Mouse (Mus musculus) limb, embryonic 15.5 days (tissue): ENCODE data around the gene Nf1. TPM values are rescaled to one million over a fixed set of nuclear protein-coding genes. Genes with fewer than 3 reads are reported as not detected.

Source experiments
- ATAC-seq: fragments of 200-750 bp; cut with Nextera tagmentation; 2 replicates; pipeline ENCODE4 v1.8.0; 2017; ENCODE audit warnings: low read depth, moderate TSS enrichment; ENCODE audit not compliant: insufficient number of reproducible peaks, low FRiP score, low TSS enrichment
- H3K27ac ChIP-seq: fragments of 300-500 bp; sonication (generic); 2 replicates; pipeline ENCODE4 v1.5.1; 2015; ENCODE audit warnings: moderate library complexity, mild to moderate bottlenecking, inconsistent platforms
- H3K27me3 ChIP-seq: fragments of 300-500 bp; sonication (generic); 2 replicates; pipeline ENCODE4 v1.6.1; 2015; ENCODE audit warnings: inconsistent platforms
- H3K36me3 ChIP-seq: fragments of 300-500 bp; sonication (generic); 2 replicates; pipeline ENCODE4 v1.6.1; 2015; ENCODE audit warnings: inconsistent platforms
- H3K4me1 ChIP-seq: fragments of 300-500 bp; sonication (generic); 2 replicates; pipeline ENCODE4 v1.6.1; 2015; ENCODE audit warnings: inconsistent platforms
- H3K4me2 ChIP-seq: fragments of 300-500 bp; sonication (generic); 2 replicates; pipeline ENCODE4 v1.6.1; 2015; ENCODE audit warnings: mild to moderate bottlenecking, inconsistent platforms
- H3K4me3 ChIP-seq: fragments of 300-500 bp; sonication (generic); 2 replicates; pipeline ENCODE4 v1.5.1; 2015; ENCODE audit warnings: mild to moderate bottlenecking, inconsistent platforms
- H3K9ac ChIP-seq: fragments of 300-500 bp; sonication (generic); 2 replicates; pipeline ENCODE4 v1.6.1; 2015; ENCODE audit warnings: inconsistent platforms
- H3K9me3 ChIP-seq: fragments of 300-500 bp; sonication (generic); 2 replicates; pipeline ENCODE4 v1.6.1; 2016; ENCODE audit warnings: inconsistent platforms
- WGBS: fragments of 180-500 bp; shearing (Covaris S2); methylation state at CpG from one replicate; pipeline ENCODE4 v1.1.7; 2015; 5-methylcytosine and 5-hydroxymethylcytosine counted together
- polyA plus RNA-seq: library from polyadenylated mRNA; unstranded; fragments of >200 nt; fragmentation: Nextera tagmentation; extraction: Ambion mirVana; gene quantifications from 2 replicates; pipeline ENCODE4 v1.2.1, GENCODE M21; 2015

Nf1 gene
- polyA plus RNA-seq, 1 experiment from 2014 or later = 5.2 TPM

GRCm38 (mm10) chr11:79305697-79306340 lies 33.7 kb upstream of the Nf1 start:
- H3K27ac ChIP-seq = peak overlapping the region; percentile 79
- no peak overlapping the region for H3K4me3 ChIP-seq
- no peak overlapping the region for H3K4me2 ChIP-seq
- no peaks in the 10 kb centered on the region for H3K9me3 ChIP-seq
- H3K36me3 ChIP-seq = no peaks in the 10 kb centered on the region
- no peak for ATAC-seq
- WGBS = 53% methylated on average over 9 of the region's 9 CpGs
- no peak overlapping the region for H3K9ac ChIP-seq
- H3K4me1 ChIP-seq = peaks cover 20% of the 10 kb centered on the region
- no peaks in the 10 kb centered on the region for H3K27me3 ChIP-seq

- no peaks in the 10 kb centered on the region for H3K9me3 ChIP-seq
- H3K4me3 ChIP-seq = no peak overlapping the region
- no peaks in the 10 kb centered on the region for H3K27me3 ChIP-seq
- H3K36me3 ChIP-seq = no peaks in the 10 kb centered on the region
- peak overlapping the region; percentile 79 for H3K27ac ChIP-seq
- no peak overlapping the region for H3K9ac ChIP-seq
- ATAC-seq = peak; percentile 61; the same call in 1 of the 2 replicates
- peak overlapping the region; percentile 1; the same call in 1 of the 2 replicates for H3K4me2 ChIP-seq
- peaks cover 20% of the 10 kb centered on the region for H3K4me1 ChIP-seq
- 26% methylated on average over 7 of the region's 7 CpGs for WGBS
Measured at GRCm38 (mm10) chr11:79306510-79306909, 33.0 kb upstream of the Nf1 start.

- Histone ChIP-seq H3K4me3 (no peak overlapping the region), H3K36me3 (no peaks in the 10 kb centered on the region), H3K4me2 (peak overlapping the region; percentile 1; the same call in 1 of the 2 replicates), H3K9me3 (no peaks in the 10 kb centered on the region), H3K9ac (no peak overlapping the region), H3K27me3 (no peaks in the 10 kb centered on the region), H3K4me1 (peaks cover 20% of the 10 kb centered on the region), H3K27ac (peak overlapping the region; percentile 79)
- ATAC-seq = no peak
- WGBS = 24% methylated on average over 10 of the region's 10 CpGs
Measured at GRCm38 (mm10) chr11:79306996-79307395, 32.5 kb upstream of the Nf1 start.

- H3K4me2 ChIP-seq = no peak overlapping the region
Measured at GRCm38 (mm10) chr11:79307560-79308200, 31.8 kb upstream of the Nf1 start.

GRCm38 (mm10) chr11:79310467-79310866 lies 29.0 kb upstream of the Nf1 start:
- Histone ChIP-seq H3K9ac (no peak overlapping the region), H3K4me2 (no peak overlapping the region), H3K9me3 (no peaks in the 10 kb centered on the region), H3K4me1 (peaks cover 18% of the 10 kb centered on the region), H3K27ac (no peak overlapping the region), H3K27me3 (no peaks in the 10 kb centered on the region), H3K4me3 (no peak overlapping the region), H3K36me3 (no peaks in the 10 kb centered on the region)
- ATAC-seq = no peak
- WGBS = 77% methylated on average over 5 of the region's 5 CpGs

More at GRCm38 (mm10) chr11:79307560-79308200, 31.8 kb upstream of the Nf1 start:
- 66% methylated on average over 9 of the region's 9 CpGs for WGBS
- Histone ChIP-seq H3K27me3 (no peaks in the 10 kb centered on the region), H3K9ac (no peak overlapping the region), H3K9me3 (no peaks in the 10 kb centered on the region), H3K4me3 (no peak overlapping the region), H3K4me1 (peaks cover 20% of the 10 kb centered on the region), H3K27ac (peak overlapping the region; percentile 79), H3K36me3 (no peaks in the 10 kb centered on the region)
- no peak for ATAC-seq

GRCm38 (mm10) chr11:79316807-79317345 lies 22.6 kb upstream of the Nf1 start:
- H3K27me3 ChIP-seq = no peaks in the 10 kb centered on the region
- H3K4me3 ChIP-seq = no peak overlapping the region
- no peak for ATAC-seq
- peaks cover 20% of the 10 kb centered on the region for H3K4me1 ChIP-seq
- no peak overlapping the region for H3K9ac ChIP-seq
- 68% methylated on average over 8 of the region's 8 CpGs for WGBS
- no peaks in the 10 kb centered on the region for H3K36me3 ChIP-seq
- peak overlapping the region; percentile 35 for H3K27ac ChIP-seq
- no peaks in the 10 kb centered on the region for H3K9me3 ChIP-seq
- H3K4me2 ChIP-seq = no peak overlapping the region

GRCm38 (mm10) chr11:79319807-79320206 lies 19.7 kb upstream of the Nf1 start:
- ATAC-seq = no peak

GRCm38 (mm10) chr11:79323985-79324685 lies 15.4 kb upstream of the Nf1 start:
- 0 out of 2 replicates have a peak, but pooled peaks cover 3% of the 10 kb centered on the region for H3K4me1 ChIP-seq
- no peak for ATAC-seq
- no peaks in the 10 kb centered on the region for H3K36me3 ChIP-seq
- H3K27me3 ChIP-seq = no peaks in the 10 kb centered on the region
- H3K9ac ChIP-seq = no peak overlapping the region
- peak overlapping the region; percentile 47 for H3K27ac ChIP-seq
- no peaks in the 10 kb centered on the region for H3K9me3 ChIP-seq
- no peak overlapping the region for H3K4me2 ChIP-seq
- 48% methylated on average over 12 of the region's 12 CpGs for WGBS
- H3K4me3 ChIP-seq = no peak overlapping the region

More at GRCm38 (mm10) chr11:79319807-79320206, 19.7 kb upstream of the Nf1 start:
- H3K27me3 ChIP-seq = no peaks in the 10 kb centered on the region
- H3K4me1 ChIP-seq = peaks cover 23% of the 10 kb centered on the region
- no peak overlapping the region for H3K27ac ChIP-seq
- H3K9ac ChIP-seq = no peak overlapping the region
- H3K36me3 ChIP-seq = no peaks in the 10 kb centered on the region
- no peak overlapping the region for H3K4me3 ChIP-seq
- 80% methylated on average over 7 of the region's 7 CpGs for WGBS
- no peaks in the 10 kb centered on the region for H3K9me3 ChIP-seq
- H3K4me2 ChIP-seq = no peak overlapping the region

- Histone ChIP-seq H3K4me1 (0 out of 2 replicates have a peak, but pooled peaks cover 3% of the 10 kb centered on the region), H3K27me3 (no peaks in the 10 kb centered on the region), H3K36me3 (no peaks in the 10 kb centered on the region), H3K4me2 (no peak overlapping the region), H3K4me3 (no peak overlapping the region), H3K9ac (no peak overlapping the region), H3K9me3 (no peaks in the 10 kb centered on the region), H3K27ac (no peak overlapping the region)
- no peak for ATAC-seq
- WGBS = 86% methylated on average over 8 of the region's 8 CpGs
Measured at GRCm38 (mm10) chr11:79325663-79326062, 13.8 kb upstream of the Nf1 start.

- H3K4me2 ChIP-seq = no peak overlapping the region
- no peaks in the 10 kb centered on the region for H3K27me3 ChIP-seq
- no peak overlapping the region for H3K4me3 ChIP-seq
- H3K27ac ChIP-seq = no peak overlapping the region
- 0 out of 2 replicates have a peak, but pooled peaks cover 3% of the 10 kb centered on the region for H3K4me1 ChIP-seq
- ATAC-seq = no peak
- H3K9me3 ChIP-seq = no peaks in the 10 kb centered on the region
- H3K36me3 ChIP-seq = no peaks in the 10 kb centered on the region
- no peak overlapping the region for H3K9ac ChIP-seq
- 37% methylated on average over 4 of the region's 4 CpGs for WGBS
Measured at GRCm38 (mm10) chr11:79327106-79327505, 12.4 kb upstream of the Nf1 start.

GRCm38 (mm10) chr11:79328060-79328459 lies 11.4 kb upstream of the Nf1 start:
- no peak overlapping the region for H3K4me2 ChIP-seq
- H3K36me3 ChIP-seq = no peaks in the 10 kb centered on the region
- WGBS = 88% methylated on average over 4 of the region's 4 CpGs
- no peaks in the 10 kb centered on the region for H3K9me3 ChIP-seq
- no peak overlapping the region for H3K27ac ChIP-seq
- no peaks in the 10 kb centered on the region for H3K27me3 ChIP-seq
- no peak overlapping the region for H3K9ac ChIP-seq
- H3K4me1 ChIP-seq = 0 out of 2 replicates have a peak, but pooled peaks cover 3% of the 10 kb centered on the region
- H3K4me3 ChIP-seq = no peak overlapping the region
- no peak for ATAC-seq

- Histone ChIP-seq H3K27ac (no peak overlapping the region), H3K36me3 (no peaks in the 10 kb centered on the region), H3K27me3 (no peaks in the 10 kb centered on the region), H3K9me3 (no peaks in the 10 kb centered on the region), H3K4me2 (no peak overlapping the region), H3K9ac (no peak overlapping the region), H3K4me1 (no peaks in the 10 kb centered on the region), H3K4me3 (no peak overlapping the region)
- WGBS = 94% methylated on average over 1 of the region's 1 CpGs
- ATAC-seq = no peak
Measured at GRCm38 (mm10) chr11:79329585-79329984, 9.9 kb upstream of the Nf1 start.
